Mouse (Mus musculus): ENCODE results near the gene Cops8. TPM values are rescaled to one million over a fixed set of nuclear protein-coding genes. Genes with fewer than 3 reads are reported as not detected.

Cops8 gene
- polyA plus RNA-seq, 1 experiment from 2014 or later: 138 TPM

DNA sequence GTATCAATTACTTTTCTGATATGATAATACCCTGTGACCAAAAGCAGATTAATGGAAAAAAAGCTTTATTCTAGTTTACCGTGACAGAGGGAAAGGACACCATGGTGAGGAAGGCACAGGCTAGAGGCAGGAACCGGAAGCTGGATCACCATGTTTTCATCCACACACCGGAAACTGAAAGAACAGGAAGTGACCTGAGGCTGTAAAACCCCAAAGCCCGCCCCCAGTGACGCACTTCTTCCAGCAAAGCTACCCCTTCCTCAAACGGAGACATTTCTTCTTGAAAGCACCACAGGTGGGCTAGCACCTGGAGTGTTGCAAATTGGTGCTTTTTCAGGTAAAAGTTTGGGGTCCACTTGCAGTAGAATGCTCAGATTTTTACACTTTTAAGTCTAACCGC is 20.1 kb upstream of the Cops8 start:
- H3K4me1 ChIP-seq (ENCODE audit: control insufficient read depth, insufficient read depth, low read length): peaks cover 4% of the 10 kb centered on the region; the same call in 1 of the 2 replicates
- no peaks in the 10 kb centered on the region for H3K36me3 ChIP-seq (ENCODE audit: control insufficient read depth, insufficient read depth, low read length)
- ATAC-seq (ENCODE audit: insufficient read depth, low FRiP score): no peak
- H3K9me3 ChIP-seq (replicated peaks; ENCODE audit: control insufficient read depth, low read length): no peaks in the 10 kb centered on the region
- H3K4me3 ChIP-seq (replicated peaks; ENCODE audit: low read length): no peak overlapping the region
- no peak overlapping the region for H3K4me2 ChIP-seq (ENCODE audit: low read depth, low read length)
- 85% methylated on average over 7 of the region's 7 CpGs for WGBS
- H3K27ac ChIP-seq (ENCODE audit: low read length): no peak overlapping the region
- no peak overlapping the region for H3K9ac ChIP-seq (ENCODE audit: low read length)
- H3K27me3 ChIP-seq (ENCODE audit: control insufficient read depth, insufficient read depth, low read length): no peaks in the 10 kb centered on the region

- H3K4me3 ChIP-seq (replicated peaks; ENCODE audit: low read length): no peak overlapping the region
- H3K36me3 ChIP-seq (ENCODE audit: control insufficient read depth, insufficient read depth, low read length): no peaks in the 10 kb centered on the region
- no peak overlapping the region for H3K4me2 ChIP-seq (ENCODE audit: low read depth, low read length)
- no peaks in the 10 kb centered on the region for H3K9me3 ChIP-seq (replicated peaks; ENCODE audit: control insufficient read depth, low read length)
- H3K27ac ChIP-seq (ENCODE audit: low read length): no peak overlapping the region
- no peaks in the 10 kb centered on the region for H3K27me3 ChIP-seq (ENCODE audit: control insufficient read depth, insufficient read depth, low read length)
- 57% methylated on average over 9 of the region's 9 CpGs for whole genome bisulfite sequencing
- ATAC-seq (ENCODE audit: insufficient read depth, low FRiP score): peak; percentile 47; the same call in 1 of the 2 replicates
- H3K4me1 ChIP-seq (ENCODE audit: control insufficient read depth, insufficient read depth, low read length): peaks cover 9% of the 10 kb centered on the region; the same call in 1 of the 2 replicates
- H3K9ac ChIP-seq (ENCODE audit: low read length): no peak overlapping the region
Measured at GRCm38 (mm10) chr1:90588021-90588734, 14.6 kb upstream of the Cops8 start.

GRCm38 (mm10) chr1:90590797-90591196 is 12.0 kb upstream of the Cops8 start:
- no peak overlapping the region for H3K4me3 ChIP-seq (replicated peaks; ENCODE audit: low read length)
- no peaks in the 10 kb centered on the region for H3K27me3 ChIP-seq (ENCODE audit: control insufficient read depth, insufficient read depth, low read length)
- H3K27ac ChIP-seq (ENCODE audit: low read length): no peak overlapping the region
- H3K36me3 ChIP-seq (ENCODE audit: control insufficient read depth, insufficient read depth, low read length): no peaks in the 10 kb centered on the region
- WGBS: 38% methylated on average over 2 of the region's 2 CpGs
- no peak for ATAC-seq (ENCODE audit: insufficient read depth, low FRiP score)
- no peak overlapping the region for H3K4me2 ChIP-seq (ENCODE audit: low read depth, low read length)
- peaks cover 4% of the 10 kb centered on the region; the same call in 1 of the 2 replicates for H3K4me1 ChIP-seq (ENCODE audit: control insufficient read depth, insufficient read depth, low read length)
- H3K9me3 ChIP-seq (replicated peaks; ENCODE audit: control insufficient read depth, low read length): no peaks in the 10 kb centered on the region
- H3K9ac ChIP-seq (ENCODE audit: low read length): no peak overlapping the region

- Histone ChIP-seq H3K4me1 (ENCODE audit: control insufficient read depth, insufficient read depth, low read length) (peaks cover 4% of the 10 kb centered on the region; the same call in 1 of the 2 replicates), H3K4me2 (ENCODE audit: low read depth, low read length) (no peak overlapping the region), H3K36me3 (ENCODE audit: control insufficient read depth, insufficient read depth, low read length) (no peaks in the 10 kb centered on the region), H3K4me3 (replicated peaks; ENCODE audit: low read length) (no peak overlapping the region), H3K27ac (ENCODE audit: low read length) (no peak overlapping the region), H3K9me3 (replicated peaks; ENCODE audit: control insufficient read depth, low read length) (no peaks in the 10 kb centered on the region), H3K9ac (ENCODE audit: low read length) (no peak overlapping the region), H3K27me3 (ENCODE audit: control insufficient read depth, insufficient read depth, low read length) (no peaks in the 10 kb centered on the region)
- WGBS: 19% methylated on average over 6 of the region's 6 CpGs
- ATAC-seq (ENCODE audit: insufficient read depth, low FRiP score): no peak
Measured at GRCm38 (mm10) chr1:90592784-90593183, 10.0 kb upstream of the Cops8 start.

DNA sequence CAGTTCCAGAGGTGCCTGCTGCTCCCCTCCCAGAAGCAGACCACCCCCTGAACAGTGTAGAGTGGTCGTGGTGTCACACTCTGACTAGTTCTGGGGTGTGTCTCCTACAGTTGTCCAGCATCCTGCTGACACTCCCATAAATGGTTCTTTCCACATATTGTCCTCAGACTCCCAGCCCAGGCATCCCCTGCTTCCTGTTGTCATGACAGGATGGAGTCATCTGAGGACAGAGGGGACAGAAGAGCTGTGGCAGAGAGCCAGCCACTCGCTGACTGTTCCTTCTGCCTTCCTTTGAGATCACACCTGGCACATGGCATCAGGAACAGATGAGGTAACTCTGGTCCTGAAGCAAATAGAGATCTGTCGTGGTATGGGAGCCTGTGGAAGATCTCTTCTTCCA is 3.6 kb upstream of the Cops8 start:
- H3K4me3 ChIP-seq (replicated peaks; ENCODE audit: low read length): no peak overlapping the region
- H3K27ac ChIP-seq (ENCODE audit: low read length): no peak overlapping the region
- H3K27me3 ChIP-seq (ENCODE audit: control insufficient read depth, insufficient read depth, low read length): no peaks in the 10 kb centered on the region
- H3K36me3 ChIP-seq (ENCODE audit: control insufficient read depth, insufficient read depth, low read length): no peaks in the 10 kb centered on the region
- H3K9me3 ChIP-seq (replicated peaks; ENCODE audit: control insufficient read depth, low read length): no peaks in the 10 kb centered on the region
- H3K4me1 ChIP-seq (ENCODE audit: control insufficient read depth, insufficient read depth, low read length): peaks cover 5% of the 10 kb centered on the region; the same call in 1 of the 2 replicates
- no peak overlapping the region for H3K4me2 ChIP-seq (ENCODE audit: low read depth, low read length)
- no peak for ATAC-seq (ENCODE audit: insufficient read depth, low FRiP score)
- H3K9ac ChIP-seq (ENCODE audit: low read length): no peak overlapping the region
- WGBS: 31% methylated on average over 3 of the region's 3 CpGs

- Histone ChIP-seq H3K27me3 (ENCODE audit: control insufficient read depth, insufficient read depth, low read length) (no peaks in the 10 kb centered on the region), H3K9ac (ENCODE audit: low read length) (no peak overlapping the region), H3K27ac (ENCODE audit: low read length) (peak overlapping the region; percentile 66), H3K9me3 (replicated peaks; ENCODE audit: control insufficient read depth, low read length) (no peaks in the 10 kb centered on the region), H3K4me2 (ENCODE audit: low read depth, low read length) (no peak overlapping the region), H3K4me1 (ENCODE audit: control insufficient read depth, insufficient read depth, low read length) (peaks cover 6% of the 10 kb centered on the region; the same call in 1 of the 2 replicates), H3K4me3 (replicated peaks; ENCODE audit: low read length) (no peak overlapping the region), H3K36me3 (ENCODE audit: control insufficient read depth, insufficient read depth, low read length) (no peaks in the 10 kb centered on the region)
- WGBS: 49% methylated on average over 3 of the region's 3 CpGs
- peak; percentile 79 for ATAC-seq (ENCODE audit: insufficient read depth, low FRiP score)
Measured at GRCm38 (mm10) chr1:90601096-90601495, 1.7 kb upstream of the Cops8 start.

DNA sequence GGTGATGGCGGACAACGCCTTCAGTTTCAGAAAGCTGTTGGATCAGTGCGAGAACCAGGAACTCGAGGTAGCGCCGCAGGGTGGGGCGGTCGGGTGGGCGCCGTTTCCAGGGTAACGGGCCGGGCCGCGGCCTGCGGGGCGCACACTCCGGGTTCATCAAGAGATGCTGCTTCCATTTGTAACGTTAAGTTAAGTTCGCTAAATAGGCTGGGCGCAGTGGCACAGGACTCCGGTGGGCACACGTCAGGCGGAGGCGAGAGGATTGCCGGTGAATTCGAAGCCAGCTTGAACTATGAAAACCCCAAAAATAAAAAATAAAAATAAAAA is 743 bp downstream of the Cops8 start:
- peak; percentile 37; the same call in 1 of the 2 replicates for ATAC-seq (ENCODE audit: insufficient read depth, low FRiP score)
- H3K36me3 ChIP-seq (ENCODE audit: control insufficient read depth, insufficient read depth, low read length): peaks cover 8% of the 10 kb centered on the region; the same call in 1 of the 2 replicates
- H3K4me1 ChIP-seq (ENCODE audit: control insufficient read depth, insufficient read depth, low read length): peaks cover 6% of the 10 kb centered on the region; the same call in 1 of the 2 replicates
- under 1% methylated on average over 26 of the region's 26 CpGs for WGBS
- peak overlapping the region; percentile 76 for H3K4me2 ChIP-seq (ENCODE audit: low read depth, low read length)
- H3K9ac ChIP-seq (ENCODE audit: low read length): peak overlapping the region; percentile 93
- no peaks in the 10 kb centered on the region for H3K9me3 ChIP-seq (replicated peaks; ENCODE audit: control insufficient read depth, low read length)
- H3K4me3 ChIP-seq (replicated peaks; ENCODE audit: low read length): peak overlapping the region; percentile 91
- peak overlapping the region; percentile 14; the same call in 1 of the 2 replicates for H3K27ac ChIP-seq (ENCODE audit: low read length)
- H3K27me3 ChIP-seq (ENCODE audit: control insufficient read depth, insufficient read depth, low read length): no peaks in the 10 kb centered on the region

GRCm38 (mm10) chr1:90609363-90609762 is 6.6 kb downstream of the Cops8 start:
- H3K4me1 ChIP-seq (ENCODE audit: control insufficient read depth, insufficient read depth, low read length): no peaks in the 10 kb centered on the region
- no peaks in the 10 kb centered on the region for H3K9me3 ChIP-seq (replicated peaks; ENCODE audit: control insufficient read depth, low read length)
- H3K36me3 ChIP-seq (ENCODE audit: control insufficient read depth, insufficient read depth, low read length): peaks cover 8% of the 10 kb centered on the region
- ATAC-seq (ENCODE audit: insufficient read depth, low FRiP score): no peak
- no peak overlapping the region for H3K4me3 ChIP-seq (replicated peaks; ENCODE audit: low read length)
- H3K27ac ChIP-seq (ENCODE audit: low read length): no peak overlapping the region
- 87% methylated on average over 5 of the region's 5 CpGs for WGBS
- H3K27me3 ChIP-seq (ENCODE audit: control insufficient read depth, insufficient read depth, low read length): no peaks in the 10 kb centered on the region
- H3K4me2 ChIP-seq (ENCODE audit: low read depth, low read length): no peak overlapping the region
- no peak overlapping the region for H3K9ac ChIP-seq (ENCODE audit: low read length)

GRCm38 (mm10) chr1:90617258-90617657 is 14.5 kb downstream of the Cops8 start:
- WGBS: 79% methylated on average over 7 of the region's 7 CpGs
- H3K27ac ChIP-seq (ENCODE audit: low read length): no peak overlapping the region

More at GRCm38 (mm10) chr1:90617258-90617657, 14.5 kb downstream of the Cops8 start:
- no peaks in the 10 kb centered on the region for H3K27me3 ChIP-seq (ENCODE audit: control insufficient read depth, insufficient read depth, low read length)
- H3K36me3 ChIP-seq (ENCODE audit: control insufficient read depth, insufficient read depth, low read length): no peaks in the 10 kb centered on the region; the same call in 1 of the 2 replicates
- no peaks in the 10 kb centered on the region for H3K9me3 ChIP-seq (replicated peaks; ENCODE audit: control insufficient read depth, low read length)
- ATAC-seq (ENCODE audit: insufficient read depth, low FRiP score): no peak
- no peak overlapping the region for H3K4me3 ChIP-seq (replicated peaks; ENCODE audit: low read length)
- no peaks in the 10 kb centered on the region for H3K4me1 ChIP-seq (ENCODE audit: control insufficient read depth, insufficient read depth, low read length)
- H3K9ac ChIP-seq (ENCODE audit: low read length): no peak overlapping the region
- no peak overlapping the region for H3K4me2 ChIP-seq (ENCODE audit: low read depth, low read length)
